8 mouse cellular contexts compared by ENCODE assay signal in the genomic region with DNA sequence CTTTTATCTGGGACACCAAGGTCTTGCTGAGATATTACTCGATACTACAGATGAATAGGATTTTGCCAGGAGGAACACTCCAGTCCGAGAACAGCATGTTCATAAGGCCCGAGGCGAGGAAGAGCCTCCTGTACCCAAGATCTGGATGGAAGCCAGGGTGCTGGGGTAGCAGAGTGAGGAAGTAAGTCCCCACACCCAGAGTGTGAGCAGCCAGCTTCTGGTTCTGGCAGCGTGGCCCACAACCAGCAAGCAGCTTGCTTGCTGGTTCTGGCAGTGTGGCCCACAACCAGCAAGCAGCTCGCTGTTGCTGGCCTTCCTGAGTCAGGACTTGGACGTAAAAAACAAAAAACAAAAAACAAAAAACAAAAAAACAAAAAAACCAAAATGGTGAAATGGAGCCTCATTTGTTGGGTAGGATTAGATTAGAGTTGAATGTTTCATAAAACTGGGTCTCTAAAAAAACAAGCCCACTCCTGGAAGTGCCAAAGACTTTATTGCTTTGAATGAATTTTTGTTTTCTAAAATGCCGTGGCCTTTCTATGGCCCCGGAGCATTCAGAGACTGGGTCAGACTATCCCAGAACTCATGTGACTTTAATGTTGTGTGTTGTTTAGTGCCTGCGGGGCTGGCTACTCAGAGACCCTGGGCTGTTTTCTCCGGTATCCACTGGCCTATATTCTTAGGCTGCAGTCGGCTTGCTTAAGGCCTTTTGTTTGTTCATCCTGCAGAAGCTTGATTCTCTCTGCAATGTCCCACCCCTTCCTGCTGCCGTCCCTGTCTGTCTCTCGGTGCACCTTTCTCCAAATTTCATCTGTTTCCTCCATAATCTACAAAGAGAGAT. TPM values are rescaled to one million over a fixed set of nuclear protein-coding genes. Genes with fewer than 3 reads are reported as not detected.
DNase-seq lines count a peak whose midpoint lies in the region; ATAC-seq lines count a peak whose summit lies in the region.

No protein-coding gene starts in this region.

- H3K27ac ChIP-seq in intestine, embryonic 16.5 days (ENCODE audit: low read length), result peak overlapping the region; percentile 47
- peak overlapping the region; percentile 81 for H3K27ac ChIP-seq in liver, embryonic 13.5 days
- peak overlapping the region; percentile 61 for H3K27ac ChIP-seq in neural tube, embryonic 13.5 days (replicated peaks)

- DNase-seq in ovary, adult 18-20 months (ENCODE audit: low spot score), result peak; percentile 61
- no peak for DNase-seq in ovary, postnatal 10 days (ENCODE audit: low spot score)
- peak; percentile 54 for DNase-seq in embryo, embryonic 10.5 days (ENCODE audit: low spot score)
- DNase-seq in liver, embryonic 13.5 days, result no peak
- no peak for DNase-seq in thymus, postnatal 25 days

- peak; percentile 60 for ATAC-seq in granulocyte monocyte progenitor cell, adult 5-6 weeks (replicated peaks; ENCODE audit: poor library complexity, severe bottlenecking)
- 0 out of 2 replicates have a peak, but pooled peaks have one; percentile 1 for ATAC-seq in intestine, embryonic 16.5 days
- no peak; the same call in 1 of the 2 replicates for ATAC-seq in liver, embryonic 13.5 days (ENCODE audit: low read depth)
- 0 out of 2 replicates have a peak, but pooled peaks have one; percentile 16 for ATAC-seq in neural tube, embryonic 13.5 days (ENCODE audit: low read depth)

- H3K9ac ChIP-seq in intestine, embryonic 16.5 days (ENCODE audit: low read depth, low read length), result 0 out of 2 replicates have a peak overlapping the region, but pooled peaks have one; percentile 37
- peak overlapping the region; percentile 58; the same call in 1 of the 2 replicates for H3K9ac ChIP-seq in liver, embryonic 13.5 days
- peak overlapping the region; percentile 56 for H3K9ac ChIP-seq in neural tube, embryonic 13.5 days

- no peaks in the 10 kb centered on the region for H3K9me3 ChIP-seq in intestine, embryonic 16.5 days (ENCODE audit: control insufficient read depth, low read length)
- no peaks in the 10 kb centered on the region for H3K9me3 ChIP-seq in liver, embryonic 13.5 days (replicated peaks)
- H3K9me3 ChIP-seq in neural tube, embryonic 13.5 days, result no peaks in the 10 kb centered on the region

- 38% methylated on average over 14 of the region's 14 CpGs for WGBS in intestine, embryonic 16.5 days
- 33% methylated on average over 14 of the region's 14 CpGs for WGBS in liver, embryonic 13.5 days (ENCODE audit: insufficient replicate concordance)
- 28% methylated on average over 14 of the region's 14 CpGs for WGBS in neural tube, embryonic 13.5 days

- no peaks in the 10 kb centered on the region for H3K36me3 ChIP-seq in intestine, embryonic 16.5 days (ENCODE audit: control insufficient read depth, insufficient read depth, low read length)
- H3K36me3 ChIP-seq in liver, embryonic 13.5 days, result no peaks in the 10 kb centered on the region
- no peaks in the 10 kb centered on the region for H3K36me3 ChIP-seq in neural tube, embryonic 13.5 days

- no peaks in the 10 kb centered on the region for H3K27me3 ChIP-seq in intestine, embryonic 16.5 days (replicated peaks; ENCODE audit: control insufficient read depth, insufficient read depth, low read length)
- no peaks in the 10 kb centered on the region for H3K27me3 ChIP-seq in liver, embryonic 13.5 days
- no peaks in the 10 kb centered on the region for H3K27me3 ChIP-seq in neural tube, embryonic 13.5 days

- peaks cover 28% of the 10 kb centered on the region for H3K4me1 ChIP-seq in intestine, embryonic 16.5 days (ENCODE audit: control insufficient read depth, insufficient read depth, low read length)
- peaks cover 70% of the 10 kb centered on the region for H3K4me1 ChIP-seq in liver, embryonic 13.5 days (replicated peaks)
- H3K4me1 ChIP-seq in neural tube, embryonic 13.5 days (replicated peaks), result peaks cover 69% of the 10 kb centered on the region

- peak overlapping the region; percentile 40; the same call in 1 of the 2 replicates for H3K4me2 ChIP-seq in intestine, embryonic 16.5 days (ENCODE audit: low read depth, low read length)
- peak overlapping the region; percentile 68 for H3K4me2 ChIP-seq in liver, embryonic 13.5 days
- H3K4me2 ChIP-seq in neural tube, embryonic 13.5 days, result peak overlapping the region; percentile 47

- peak overlapping the region; percentile 13; the same call in 1 of the 2 replicates for H3K4me3 ChIP-seq in intestine, embryonic 16.5 days (ENCODE audit: low read length)
- peak overlapping the region; percentile 33 for H3K4me3 ChIP-seq in liver, embryonic 13.5 days (replicated peaks)
- H3K4me3 ChIP-seq in neural tube, embryonic 13.5 days, result peak overlapping the region; percentile 6

RNA-seq across cellular contexts. Expression of a gene that starts 11.7 kb away (rescaled TPM):
- total RNA-seq in granulocyte monocyte progenitor cell, adult 5-6 weeks (2014; fragmentation: Nextera tagmentation), result 55.1 and 58.8 TPM in 2 replicates
- total RNA-seq in granulocyte monocyte progenitor cell, adult 5-6 weeks (2017), result 45.6 and 50.2 TPM in 2 replicates
- 3.7 and 4.3 TPM in 2 replicates for polyA plus RNA-seq in intestine, embryonic 16.5 days (2015; fragmentation: Nextera tagmentation; extraction: Ambion mirVana)
- 2.6 and 2.8 TPM in 2 replicates for polyA plus RNA-seq in liver, embryonic 13.5 days (2015; fragmentation: Nextera tagmentation; extraction: Ambion mirVana)
- polyA plus RNA-seq in neural tube, embryonic 13.5 days (2015; fragmentation: Nextera tagmentation; extraction: Ambion mirVana), result 19.4 and 20.4 TPM in 2 replicates

RNA-seq across cellular contexts. Expression of a gene that starts 38.9 kb away (rescaled TPM):
- 258 and 273 TPM in 2 replicates for total RNA-seq in granulocyte monocyte progenitor cell, adult 5-6 weeks (2014; fragmentation: Nextera tagmentation)
- total RNA-seq in granulocyte monocyte progenitor cell, adult 5-6 weeks (2017), result 264 and 296 TPM in 2 replicates
- polyA plus RNA-seq in intestine, embryonic 16.5 days (2015; fragmentation: Nextera tagmentation; extraction: Ambion mirVana), result 249 and 278 TPM in 2 replicates
- polyA plus RNA-seq in liver, embryonic 13.5 days (2015; fragmentation: Nextera tagmentation; extraction: Ambion mirVana), result 224 and 238 TPM in 2 replicates
- 242 and 259 TPM in 2 replicates for polyA plus RNA-seq in neural tube, embryonic 13.5 days (2015; fragmentation: Nextera tagmentation; extraction: Ambion mirVana)

Comparison
In these comparisons a context has a peak if more than half of its experiments do, and no peak if none do; other contexts are left out.
1. DNase-seq: peak in ovary, adult 18-20 months (single experiment) and embryo, embryonic 10.5 days (single experiment); none in ovary, postnatal 10 days (single experiment), liver, embryonic 13.5 days (single experiment) and thymus, postnatal 25 days (single experiment).
2. Peak in every context shown above with its lines, with median percentiles within 50 percentile points of each other: H3K27ac ChIP-seq, H3K4me2 ChIP-seq, H3K4me3 ChIP-seq and H3K9ac ChIP-seq.